Mouse (Mus musculus): ENCODE measurements around the gene Agap1.

GRCm38 (mm10) chr1:89933028-89933427 lies 478.4 kb downstream of the Agap1 start:
- TF ChIP-seq CTCF (conservative IDR thresholded peaks at IDR 0.05; ENCODE audit: insufficient read depth, insufficient read length, low read depth, low read length) (no peak), POLR2A (IDR thresholded peaks at IDR 0.05; ENCODE audit: low read depth, low read length) (no peak)

Data from kidney, adult 2 months (tissue).